Mouse (Mus musculus) midbrain, embryonic 14.5 days (tissue): ENCODE measurements around the gene Panx2. TPM values are rescaled to one million over a fixed set of nuclear protein-coding genes. Genes with fewer than 3 reads are reported as not detected.

Source experiments
- ATAC-seq: fragments of 200-750 bp; cut with Nextera tagmentation; 2 replicates; pipeline ENCODE4 v1.8.0; 2017; ENCODE audit warnings: moderate number of reproducible peaks, moderate library complexity; ENCODE audit not compliant: low FRiP score, low TSS enrichment
- DNase-seq: peaks from one replicate; pipeline ENCODE4 v3.0.0-alpha.2; 2015
- H3K27ac ChIP-seq: fragments of 300-500 bp; sonication (generic); replicated peaks from 2 replicates; pipeline ENCODE4 v1.5.1; 2014; ENCODE audit warnings: mild to moderate bottlenecking, low read depth, low read length, moderate library complexity
- H3K27me3 ChIP-seq: fragments of 300-500 bp; sonication (generic); 2 replicates; pipeline ENCODE4 v1.6.1; 2014; ENCODE audit warnings: low read length, control low read depth, mixed read lengths; ENCODE audit not compliant: control insufficient read depth, insufficient read depth
- H3K36me3 ChIP-seq: fragments of 300-500 bp; sonication (generic); 2 replicates; pipeline ENCODE4 v1.6.1; 2014; ENCODE audit warnings: low read length, control low read depth; ENCODE audit not compliant: control insufficient read depth, insufficient read depth
- H3K4me1 ChIP-seq: fragments of 300-500 bp; sonication (generic); 2 replicates; pipeline ENCODE4 v1.6.1; 2014; ENCODE audit warnings: mild to moderate bottlenecking, antibody characterized with exemption, low read length, control low read depth; ENCODE audit not compliant: control insufficient read depth, insufficient read depth
- H3K4me2 ChIP-seq: fragments of 300-500 bp; sonication (generic); 2 replicates; pipeline ENCODE4 v1.6.1; 2014; ENCODE audit warnings: mild to moderate bottlenecking, low read length, moderate library complexity
- H3K4me3 ChIP-seq: fragments of 300-500 bp; sonication (generic); replicated peaks from 2 replicates; pipeline ENCODE4 v1.5.1; 2014; ENCODE audit warnings: low read depth, low read length
- H3K9ac ChIP-seq: fragments of 300-500 bp; sonication (generic); replicated peaks from 2 replicates; pipeline ENCODE4 v1.6.1; 2014; ENCODE audit warnings: mild to moderate bottlenecking, low read length, moderate library complexity
- H3K9me3 ChIP-seq: fragments of 300-500 bp; sonication (generic); 2 replicates; pipeline ENCODE4 v1.6.1; 2016; ENCODE audit warnings: low read length, control low read depth, mixed read lengths; ENCODE audit not compliant: control insufficient read depth
- WGBS: fragments of 180-500 bp; shearing (Covaris S2); extraction: QIAGEN DNeasy Blood & Tissue Kit; methylation state at CpG from one replicate; pipeline ENCODE4 v1.1.7; 2014; 5-methylcytosine and 5-hydroxymethylcytosine counted together
- polyA plus RNA-seq: library from polyadenylated mRNA; unstranded; fragments of >200 nt; fragmentation: Nextera tagmentation; extraction: Ambion mirVana; gene quantifications from 2 replicates; pipeline ENCODE4 v1.2.1, GENCODE M21; 2014

Gene Panx2
- polyA plus RNA-seq, 1 experiment from 2014 or later: 6.6 TPM

- 53% methylated on average over 26 of the region's 26 CpGs for WGBS
- DNase-seq (no peak), ATAC-seq (no peak)
- H3K4me2 ChIP-seq: no peak overlapping the region
- H3K9ac ChIP-seq: no peak overlapping the region
- no peaks in the 10 kb centered on the region for H3K9me3 ChIP-seq
- no peak overlapping the region for H3K27ac ChIP-seq
- peaks cover 29% of the 10 kb centered on the region for H3K36me3 ChIP-seq
- H3K4me1 ChIP-seq: no peaks in the 10 kb centered on the region
- H3K4me3 ChIP-seq: no peak overlapping the region
- H3K27me3 ChIP-seq: peaks cover 22% of the 10 kb centered on the region
These were observed 8.7 kb downstream of the Panx2 start for GRCm38 (mm10) chr15:89068226-89068625.

GRCm38 (mm10) chr15:89069336-89069840, 9.9 kb downstream of the Panx2 start:
- Histone ChIP-seq H3K9ac (no peak overlapping the region), H3K9me3 (no peaks in the 10 kb centered on the region), H3K36me3 (peaks cover 29% of the 10 kb centered on the region), H3K4me2 (no peak overlapping the region), H3K27ac (no peak overlapping the region), H3K27me3 (peaks cover 22% of the 10 kb centered on the region), H3K4me1 (no peaks in the 10 kb centered on the region), H3K4me3 (no peak overlapping the region)
- ATAC-seq: no peak
- 77% methylated on average over 19 of the region's 19 CpGs for WGBS
- DNase-seq: no peak

GRCm38 (mm10) chr15:89070606-89071005, 11.1 kb downstream of the Panx2 start:
- 76% methylated on average over 24 of the region's 24 CpGs for WGBS
- ATAC-seq (no peak), DNase-seq (no peak)
- no peaks in the 10 kb centered on the region for H3K9me3 ChIP-seq
- peaks cover 9% of the 10 kb centered on the region for H3K4me1 ChIP-seq
- H3K27ac ChIP-seq: no peak overlapping the region
- peaks cover 29% of the 10 kb centered on the region for H3K36me3 ChIP-seq
- no peak overlapping the region for H3K4me2 ChIP-seq
- no peak overlapping the region for H3K9ac ChIP-seq
- peaks cover 22% of the 10 kb centered on the region for H3K27me3 ChIP-seq
- H3K4me3 ChIP-seq: no peak overlapping the region

- peaks cover 14% of the 10 kb centered on the region; the same call in 1 of the 2 replicates for H3K36me3 ChIP-seq
- no peaks in the 10 kb centered on the region for H3K27me3 ChIP-seq
- H3K9ac ChIP-seq: no peak overlapping the region; the same call in 1 of the 2 replicates
- H3K4me2 ChIP-seq: no peak overlapping the region
- no peak overlapping the region for H3K4me3 ChIP-seq
- DNase-seq: no peak
- H3K9me3 ChIP-seq: no peaks in the 10 kb centered on the region
- no peak for ATAC-seq
- H3K4me1 ChIP-seq: peaks cover 29% of the 10 kb centered on the region
- WGBS: 86% methylated on average over 10 of the region's 10 CpGs
- no peak overlapping the region for H3K27ac ChIP-seq
These were observed 14.6 kb downstream of the Panx2 start for GRCm38 (mm10) chr15:89073993-89074603.

- Histone ChIP-seq H3K27ac (peak within 1 kb of the TSS; percentile 89), H3K36me3 (peaks cover 12% of the 10 kb centered on the region; the same call in 1 of the 2 replicates), H3K4me3 (peak within 1 kb of the TSS; percentile 80), H3K4me1 (peaks cover 29% of the 10 kb centered on the region), H3K27me3 (no peaks in the 10 kb centered on the region), H3K9ac (peak within 1 kb of the TSS; percentile 85), H3K4me2 (peak within 1 kb of the TSS; percentile 93), H3K9me3 (no peaks in the 10 kb centered on the region)
- WGBS: 23% methylated on average over 11 of the region's 11 CpGs
- DNase-seq: no peak
- no peak for ATAC-seq
These were observed 15.3 kb downstream of the Panx2 start, which contains the start of gene Trabd for GRCm38 (mm10) chr15:89074613-89075477. Gene Trabd (plus strand): TSS chr15:89075124.

- Histone ChIP-seq H3K4me2 (peak overlapping the region; percentile 93), H3K4me3 (peak overlapping the region; percentile 80), H3K27me3 (no peaks in the 10 kb centered on the region), H3K9ac (peak overlapping the region; percentile 85), H3K36me3 (peaks cover 5% of the 10 kb centered on the region; the same call in 1 of the 2 replicates), H3K27ac (peak overlapping the region; percentile 89), H3K4me1 (peaks cover 29% of the 10 kb centered on the region), H3K9me3 (no peaks in the 10 kb centered on the region)
- ATAC-seq (peak; percentile 96), DNase-seq (peak; percentile 97)
- under 1% methylated on average over 58 of the region's 59 CpGs for WGBS
These were observed 16.1 kb downstream of the Panx2 start for GRCm38 (mm10) chr15:89075478-89076147.

- H3K27ac ChIP-seq: peak overlapping the region; percentile 89
- WGBS: 2% methylated on average over 39 of the region's 39 CpGs
- peak overlapping the region; percentile 85 for H3K9ac ChIP-seq
- no peaks in the 10 kb centered on the region for H3K27me3 ChIP-seq
- H3K9me3 ChIP-seq: no peaks in the 10 kb centered on the region
- peaks cover 29% of the 10 kb centered on the region for H3K4me1 ChIP-seq
- H3K4me3 ChIP-seq: peak overlapping the region; percentile 80
- H3K36me3 ChIP-seq: peaks cover 8% of the 10 kb centered on the region
- DNase-seq (peak; percentile 65), ATAC-seq (0 out of 2 replicates have a peak, but pooled peaks have one; percentile 29)
- peak overlapping the region; percentile 93 for H3K4me2 ChIP-seq
These were observed 16.7 kb downstream of the Panx2 start for GRCm38 (mm10) chr15:89076156-89076731.

GRCm38 (mm10) chr15:89078208-89078836, 18.8 kb downstream of the Panx2 start:
- 83% methylated on average over 9 of the region's 9 CpGs for WGBS
- H3K27me3 ChIP-seq: no peaks in the 10 kb centered on the region
- DNase-seq (no peak), ATAC-seq (no peak)
- no peak overlapping the region for H3K4me3 ChIP-seq
- H3K36me3 ChIP-seq: peaks cover 29% of the 10 kb centered on the region
- H3K27ac ChIP-seq: no peak overlapping the region
- H3K9ac ChIP-seq: 0 out of 2 replicates have a peak overlapping the region, but pooled peaks have one; percentile 20
- H3K4me2 ChIP-seq: peak overlapping the region; percentile 93
- H3K9me3 ChIP-seq: no peaks in the 10 kb centered on the region
- H3K4me1 ChIP-seq: peaks cover 29% of the 10 kb centered on the region
